Mouse (Mus musculus): ENCODE measurements around the gene Myl6b. TPM values are rescaled to one million over a fixed set of nuclear protein-coding genes. Genes with fewer than 3 reads are reported as not detected.
A peak's percentile ranks its signal among the peaks of the same experiment; 100 is the strongest.
"Not testable (repeated sequence)": the region's sequence is repeated elsewhere in the genome, so short reads cannot be mapped to it uniquely, and the experiment has no call there.

Gene Myl6b
- polyA plus RNA-seq, 1 experiment from 2014 or later, result 5.3 TPM

GRCm38 (mm10) chr10:128493319-128493694 lies 5.2 kb downstream of the Myl6b start:
- Histone ChIP-seq H3K9me3 (ENCODE audit: control insufficient read depth, low read length) (no peaks in the 10 kb centered on the region), H3K9ac (replicated peaks; ENCODE audit: low read length) (peak overlapping the region; percentile 72), H3K27ac (replicated peaks; ENCODE audit: low read depth, low read length) (peak overlapping the region; percentile 91), H3K36me3 (ENCODE audit: control insufficient read depth, insufficient read depth, low read length) (peaks cover 36% of the 10 kb centered on the region), H3K27me3 (ENCODE audit: control insufficient read depth, insufficient read depth, low read length) (no peaks in the 10 kb centered on the region), H3K4me3 (replicated peaks; ENCODE audit: low read depth, low read length) (peak overlapping the region; percentile 81), H3K4me2 (ENCODE audit: low read length) (peak overlapping the region; percentile 71), H3K4me1 (ENCODE audit: control insufficient read depth, insufficient read depth, low read length) (peaks cover 26% of the 10 kb centered on the region)
- DNase-seq, result peak; percentile 62
- 1% methylated on average over 12 of the region's 12 CpGs for WGBS
- ATAC-seq (ENCODE audit: low FRiP score, low TSS enrichment), result peak; percentile 19

- peaks cover 24% of the 10 kb centered on the region for H3K4me1 ChIP-seq (ENCODE audit: control insufficient read depth, insufficient read depth, low read length)
- peak overlapping the region; percentile 91 for H3K27ac ChIP-seq (replicated peaks; ENCODE audit: low read depth, low read length)
- no peaks in the 10 kb centered on the region for H3K9me3 ChIP-seq (ENCODE audit: control insufficient read depth, low read length)
- H3K27me3 ChIP-seq (ENCODE audit: control insufficient read depth, insufficient read depth, low read length), result no peaks in the 10 kb centered on the region
- WGBS, result 29% methylated on average over 12 of the region's 12 CpGs
- peak overlapping the region; percentile 72 for H3K9ac ChIP-seq (replicated peaks; ENCODE audit: low read length)
- DNase-seq, result peak; percentile 69
- peak overlapping the region; percentile 81 for H3K4me3 ChIP-seq (replicated peaks; ENCODE audit: low read depth, low read length)
- peak; percentile 28; the same call in 1 of the 2 replicates for ATAC-seq (ENCODE audit: low FRiP score, low TSS enrichment)
- peaks cover 42% of the 10 kb centered on the region for H3K36me3 ChIP-seq (ENCODE audit: control insufficient read depth, insufficient read depth, low read length)
- H3K4me2 ChIP-seq (ENCODE audit: low read length), result peak overlapping the region; percentile 71
Measured at GRCm38 (mm10) chr10:128492633-128493311, 5.7 kb downstream of the Myl6b start.

- not testable (repeated sequence) for ATAC-seq (ENCODE audit: low FRiP score, low TSS enrichment); H3K27me3 ChIP-seq (ENCODE audit: control insufficient read depth, insufficient read depth, low read length); H3K9me3 ChIP-seq (ENCODE audit: control insufficient read depth, low read length); H3K27ac ChIP-seq (replicated peaks; ENCODE audit: low read depth, low read length); DNase-seq
- Histone ChIP-seq H3K4me1 (ENCODE audit: control insufficient read depth, insufficient read depth, low read length) (peaks cover 24% of the 10 kb centered on the region), H3K36me3 (ENCODE audit: control insufficient read depth, insufficient read depth, low read length) (peaks cover 49% of the 10 kb centered on the region), H3K4me2 (ENCODE audit: low read length) (peak overlapping the region; percentile 71), H3K4me3 (replicated peaks; ENCODE audit: low read depth, low read length) (peak overlapping the region; percentile 81), H3K9ac (replicated peaks; ENCODE audit: low read length) (peak overlapping the region; percentile 72; the same call in 1 of the 2 replicates)
- 83% methylated on average over 8 of the region's 8 CpGs for WGBS
Measured at GRCm38 (mm10) chr10:128492051-128492450, 6.4 kb downstream of the Myl6b start.

- WGBS, result 85% methylated on average over 6 of the region's 6 CpGs
- Histone ChIP-seq H3K4me3 (replicated peaks; ENCODE audit: low read depth, low read length) (peak overlapping the region; percentile 81; the same call in 1 of the 2 replicates), H3K27me3 (ENCODE audit: control insufficient read depth, insufficient read depth, low read length) (no peaks in the 10 kb centered on the region), H3K4me1 (ENCODE audit: control insufficient read depth, insufficient read depth, low read length) (peaks cover 24% of the 10 kb centered on the region), H3K36me3 (ENCODE audit: control insufficient read depth, insufficient read depth, low read length) (peaks cover 54% of the 10 kb centered on the region), H3K4me2 (ENCODE audit: low read length) (peak overlapping the region; percentile 71), H3K9ac (replicated peaks; ENCODE audit: low read length) (peak overlapping the region; percentile 34; the same call in 1 of the 2 replicates), H3K9me3 (ENCODE audit: control insufficient read depth, low read length) (no peaks in the 10 kb centered on the region), H3K27ac (replicated peaks; ENCODE audit: low read depth, low read length) (no peak overlapping the region; the same call in 1 of the 2 replicates)
- ATAC-seq (ENCODE audit: low FRiP score, low TSS enrichment), result no peak
- peak; percentile 6 for DNase-seq
Measured at GRCm38 (mm10) chr10:128491495-128491894, 7.0 kb downstream of the Myl6b start.

GRCm38 (mm10) chr10:128490912-128491311 lies 7.6 kb downstream of the Myl6b start:
- no peak for DNase-seq
- Histone ChIP-seq H3K4me2 (ENCODE audit: low read length) (no peak overlapping the region), H3K27me3 (ENCODE audit: control insufficient read depth, insufficient read depth, low read length) (no peaks in the 10 kb centered on the region), H3K9me3 (ENCODE audit: control insufficient read depth, low read length) (no peaks in the 10 kb centered on the region), H3K9ac (replicated peaks; ENCODE audit: low read length) (no peak overlapping the region; the same call in 1 of the 2 replicates), H3K4me3 (replicated peaks; ENCODE audit: low read depth, low read length) (0 out of 2 replicates have a peak overlapping the region, but pooled peaks have one; percentile 81), H3K36me3 (ENCODE audit: control insufficient read depth, insufficient read depth, low read length) (peaks cover 60% of the 10 kb centered on the region), H3K4me1 (ENCODE audit: control insufficient read depth, insufficient read depth, low read length) (peaks cover 24% of the 10 kb centered on the region), H3K27ac (replicated peaks; ENCODE audit: low read depth, low read length) (no peak overlapping the region)
- WGBS, result 64% methylated on average over 5 of the region's 5 CpGs
- no peak for ATAC-seq (ENCODE audit: low FRiP score, low TSS enrichment)

GRCm38 (mm10) chr10:128490232-128490631 lies 8.3 kb downstream of the Myl6b start:
- DNase-seq, result no peak
- WGBS, result 77% methylated on average over 5 of the region's 5 CpGs

GRCm38 (mm10) chr10:128489785-128490184 lies 8.7 kb downstream of the Myl6b start:
- no peak overlapping the region for H3K4me3 ChIP-seq (replicated peaks; ENCODE audit: low read depth, low read length)
- H3K27me3 ChIP-seq (ENCODE audit: control insufficient read depth, insufficient read depth, low read length), result no peaks in the 10 kb centered on the region
- no peak overlapping the region for H3K9ac ChIP-seq (replicated peaks; ENCODE audit: low read length)
- peaks cover 21% of the 10 kb centered on the region for H3K4me1 ChIP-seq (ENCODE audit: control insufficient read depth, insufficient read depth, low read length)
- ATAC-seq (ENCODE audit: low FRiP score, low TSS enrichment) (no peak), DNase-seq (no peak)
- H3K9me3 ChIP-seq (ENCODE audit: control insufficient read depth, low read length), result no peaks in the 10 kb centered on the region
- no peak overlapping the region for H3K4me2 ChIP-seq (ENCODE audit: low read length)
- 60% methylated on average over 4 of the region's 4 CpGs for WGBS
- peaks cover 70% of the 10 kb centered on the region for H3K36me3 ChIP-seq (ENCODE audit: control insufficient read depth, insufficient read depth, low read length)
- H3K27ac ChIP-seq (replicated peaks; ENCODE audit: low read depth, low read length), result no peak overlapping the region

More at GRCm38 (mm10) chr10:128490232-128490631, 8.3 kb downstream of the Myl6b start:
- Histone ChIP-seq H3K27me3 (ENCODE audit: control insufficient read depth, insufficient read depth, low read length) (no peaks in the 10 kb centered on the region), H3K9ac (replicated peaks; ENCODE audit: low read length) (no peak overlapping the region), H3K36me3 (ENCODE audit: control insufficient read depth, insufficient read depth, low read length) (peaks cover 67% of the 10 kb centered on the region), H3K4me2 (ENCODE audit: low read length) (no peak overlapping the region), H3K27ac (replicated peaks; ENCODE audit: low read depth, low read length) (no peak overlapping the region), H3K4me1 (ENCODE audit: control insufficient read depth, insufficient read depth, low read length) (peaks cover 24% of the 10 kb centered on the region), H3K9me3 (ENCODE audit: control insufficient read depth, low read length) (no peaks in the 10 kb centered on the region), H3K4me3 (replicated peaks; ENCODE audit: low read depth, low read length) (no peak overlapping the region)
- no peak for ATAC-seq (ENCODE audit: low FRiP score, low TSS enrichment)

GRCm38 (mm10) chr10:128489380-128489779 lies 9.1 kb downstream of the Myl6b start:
- WGBS, result 73% methylated on average over 5 of the region's 5 CpGs
- Histone ChIP-seq H3K4me2 (ENCODE audit: low read length) (no peak overlapping the region), H3K9me3 (ENCODE audit: control insufficient read depth, low read length) (no peaks in the 10 kb centered on the region), H3K36me3 (ENCODE audit: control insufficient read depth, insufficient read depth, low read length) (peaks cover 71% of the 10 kb centered on the region), H3K27me3 (ENCODE audit: control insufficient read depth, insufficient read depth, low read length) (no peaks in the 10 kb centered on the region), H3K4me3 (replicated peaks; ENCODE audit: low read depth, low read length) (no peak overlapping the region), H3K27ac (replicated peaks; ENCODE audit: low read depth, low read length) (no peak overlapping the region), H3K4me1 (ENCODE audit: control insufficient read depth, insufficient read depth, low read length) (peaks cover 17% of the 10 kb centered on the region), H3K9ac (replicated peaks; ENCODE audit: low read length) (no peak overlapping the region)
- no peak for ATAC-seq (ENCODE audit: low FRiP score, low TSS enrichment)
- peak; percentile 6 for DNase-seq

- H3K36me3 ChIP-seq (ENCODE audit: control insufficient read depth, insufficient read depth, low read length), result peaks cover 77% of the 10 kb centered on the region
- no peaks in the 10 kb centered on the region for H3K27me3 ChIP-seq (ENCODE audit: control insufficient read depth, insufficient read depth, low read length)
- H3K9me3 ChIP-seq (ENCODE audit: control insufficient read depth, low read length), result no peaks in the 10 kb centered on the region
- no peak overlapping the region for H3K4me2 ChIP-seq (ENCODE audit: low read length)
- 87% methylated on average over 4 of the region's 4 CpGs for WGBS
- no peak overlapping the region for H3K4me3 ChIP-seq (replicated peaks; ENCODE audit: low read depth, low read length)
- no peak overlapping the region for H3K27ac ChIP-seq (replicated peaks; ENCODE audit: low read depth, low read length)
- H3K9ac ChIP-seq (replicated peaks; ENCODE audit: low read length), result no peak overlapping the region
- H3K4me1 ChIP-seq (ENCODE audit: control insufficient read depth, insufficient read depth, low read length), result peaks cover 17% of the 10 kb centered on the region
- no peak for ATAC-seq (ENCODE audit: low FRiP score, low TSS enrichment)
- no peak for DNase-seq
Measured at GRCm38 (mm10) chr10:128488776-128489175, 9.7 kb downstream of the Myl6b start.

Measured in midbrain, embryonic 14.5 days (tissue).